Mouse (Mus musculus) effector memory CD4-positive, alpha-beta T cell, adult 5 months (primary cell): ENCODE data around the gene Ros1. TPM values are rescaled to one million over a fixed set of nuclear protein-coding genes. Genes with fewer than 3 reads are reported as not detected.

ENCODE experiments used
- polyA plus RNA-seq: library from polyadenylated mRNA; unstranded; fragments of 100-300 nt; shearing (Covaris generic); gene quantifications from one replicate; pipeline ENCODE4 v1.2.1, GENCODE M21; 2017

Gene Ros1
- 0.05 TPM for polyA plus RNA-seq

GRCm38 (mm10) chr10:52194957-52195852 is at the start of gene Ros1:
Gene Ros1 (minus strand): TSS chr10:52195244.

GRCm38 (mm10) chr10:52233301-52233968 is 38.4 kb upstream of the Ros1 start, which contains the start of gene Dcbld1:
Gene Dcbld1 (plus strand): TSS chr10:52233619.

GRCm38 (mm10) chr10:52022413-52023212 is 172.4 kb downstream of the Ros1 start, which contains the start of gene Vgll2:
Gene Vgll2 (plus strand): TSS chr10:52022502.

Other genes starting within 250 kb of the Ros1 start
- not detected for gene Vgll2, start 172.7 kb downstream of the Ros1 start, polyA plus RNA-seq
- gene Dcbld1, start 38.4 kb upstream of the Ros1 start, polyA plus RNA-seq, result 0.14 TPM
- gene Gm26741, start 163.5 kb upstream of the Ros1 start, polyA plus RNA-seq, result not detected
- 22.0 TPM for gene Gopc, start 186.9 kb upstream of the Ros1 start, polyA plus RNA-seq
- not detected for gene Nepn, start 193.7 kb upstream of the Ros1 start, polyA plus RNA-seq
- 18.0 TPM for gene Nus1, start 222.3 kb upstream of the Ros1 start, polyA plus RNA-seq